Mouse (Mus musculus) urinary bladder, postnatal 10 days (tissue): Measurements from ENCODE around the gene Prcd.
"Not testable (repeated sequence)": the region's sequence is repeated elsewhere in the genome, so short reads cannot be mapped to it uniquely, and the experiment has no call there.

Source experiments
- DNase-seq: peaks from one replicate; pipeline ENCODE4 v3.0.0; 2022; ENCODE audit warnings: low spot score

The Prcd gene

GRCm38 (mm10) chr11:116669787-116670365 is 16.5 kb downstream of the Prcd start:
- DNase-seq: no peak

GRCm38 (mm10) chr11:116670386-116670785 is 17.1 kb downstream of the Prcd start:
- no peak for DNase-seq

- peak; percentile 97 for DNase-seq
Observed at GRCm38 (mm10) chr11:116671112-116671844, 17.9 kb downstream of the Prcd start.

GRCm38 (mm10) chr11:116671845-116672434 is 18.6 kb downstream of the Prcd start:
- DNase-seq: no peak

- DNase-seq: no peak
Observed at GRCm38 (mm10) chr11:116672595-116672994, 19.3 kb downstream of the Prcd start.

GRCm38 (mm10) chr11:116673410-116673809 is 20.1 kb downstream of the Prcd start:
- no peak for DNase-seq

- DNase-seq: no peak
Observed at GRCm38 (mm10) chr11:116674616-116675379, 21.5 kb downstream of the Prcd start.

GRCm38 (mm10) chr11:116675429-116675828 is 22.1 kb downstream of the Prcd start:
- DNase-seq: not testable (repeated sequence)

GRCm38 (mm10) chr11:116676175-116676976 is 23.0 kb downstream of the Prcd start:
- no peak for DNase-seq

- no peak for DNase-seq
Observed at GRCm38 (mm10) chr11:116677711-116678441, 24.5 kb downstream of the Prcd start.

- no peak for DNase-seq
Observed at GRCm38 (mm10) chr11:116679148-116679547, 25.8 kb downstream of the Prcd start.

- DNase-seq: no peak
Observed at GRCm38 (mm10) chr11:116680321-116681091, 27.2 kb downstream of the Prcd start.

GRCm38 (mm10) chr11:116681147-116681546 is 27.8 kb downstream of the Prcd start:
- no peak for DNase-seq

GRCm38 (mm10) chr11:116682501-116683144 is 29.3 kb downstream of the Prcd start:
- DNase-seq: no peak

- no peak for DNase-seq
Observed at GRCm38 (mm10) chr11:116683777-116684176, 30.4 kb downstream of the Prcd start.

- no peak for DNase-seq
Observed at GRCm38 (mm10) chr11:116685729-116686128, 32.4 kb downstream of the Prcd start.

GRCm38 (mm10) chr11:116687897-116688296 is 34.6 kb downstream of the Prcd start:
- no peak for DNase-seq

- no peak for DNase-seq
Observed at GRCm38 (mm10) chr11:116689622-116690021, 36.3 kb downstream of the Prcd start.

- no peak for DNase-seq
Observed at GRCm38 (mm10) chr11:116690701-116691575, 37.6 kb downstream of the Prcd start.
